Mouse (Mus musculus): ENCODE data around the gene Elovl5.

DNA sequence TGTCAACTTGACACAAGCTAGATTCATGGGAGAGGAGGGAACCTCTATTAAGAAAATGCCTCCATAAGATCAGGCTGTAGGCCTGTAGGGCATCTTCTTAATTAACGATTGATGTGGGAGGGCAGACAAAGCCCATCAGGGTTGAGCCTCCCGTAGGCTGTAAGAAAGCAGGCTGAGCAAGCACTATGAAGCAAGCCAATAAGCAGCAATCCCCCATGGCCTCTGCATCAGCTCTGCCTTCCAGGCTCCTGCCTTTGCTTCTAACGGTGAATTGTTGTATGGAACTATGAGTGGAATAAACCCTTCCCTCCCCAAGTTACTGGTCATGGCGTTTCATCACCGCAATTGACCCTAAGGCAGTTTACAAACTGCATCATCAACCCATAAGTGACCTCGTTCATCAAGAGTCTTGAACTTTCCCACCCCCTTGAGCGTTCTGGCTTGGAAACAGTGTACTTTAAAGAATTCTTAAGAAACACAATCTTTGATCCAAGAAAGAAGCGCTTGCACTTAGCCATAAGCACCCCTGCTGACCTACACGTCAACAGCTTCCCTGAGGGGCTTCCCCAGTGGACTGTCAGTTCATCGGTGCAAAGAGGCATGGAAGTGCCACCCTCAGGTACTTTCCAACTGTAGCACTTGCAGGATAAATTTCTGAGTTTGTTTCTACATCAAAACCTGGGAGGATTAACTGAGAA, 7.4 kb upstream of the Elovl5 start:
- TF ChIP-seq POLR2A (IDR thresholded peaks at IDR 0.05; ENCODE audit: insufficient read length, low read depth) = no peak
- no peak for TF ChIP-seq MYOD1 (IDR thresholded peaks at IDR 0.05; ENCODE audit: control insufficient read depth in 1 of 3, insufficient read length in 2 of 3, low read depth in 2 of 3)
- no peak for TF ChIP-seq USF1 (IDR thresholded peaks at IDR 0.05; ENCODE audit: low read depth)
- no peak for TF ChIP-seq CEBPB (IDR thresholded peaks at IDR 0.05; ENCODE audit: insufficient read depth, poor library complexity, severe bottlenecking)
- no peak for TF ChIP-seq SRF (IDR thresholded peaks at IDR 0.05; ENCODE audit: control insufficient read depth, insufficient read length, low read depth)
- TF ChIP-seq MAX (IDR thresholded peaks at IDR 0.05; ENCODE audit: low read depth) = no peak
- TF ChIP-seq POLR2AphosphoS2 (IDR thresholded peaks at IDR 0.05; ENCODE audit: insufficient read length, low read depth) = no peak
- TF ChIP-seq TCF12 (IDR thresholded peaks at IDR 0.05; ENCODE audit: insufficient read depth, poor library complexity, severe bottlenecking) = no peak
- no peak for TF ChIP-seq REST (IDR thresholded peaks at IDR 0.05; ENCODE audit: insufficient read depth, insufficient read length)

Data from myocyte (in vitro differentiated cells).